Mouse (Mus musculus) layer of hippocampus, adult 18-20 months (tissue): ENCODE measurements at regions not wholly inside any gene's neighbourhood (a gene's known extent, or its start where the extent isn't known, plus 50 kb on each side); places are given as distances from the start of the nearest gene placed in this dataset.
A peak's percentile ranks its signal among the peaks of the same experiment; 100 is the strongest.

Experiments used
- DNase-seq, 2 experiments: peaks; one replicate each; pipeline ENCODE4 v3.0.0; 2022; ENCODE audit warnings: low spot score in 2 of 2

GRCm38 (mm10) chr4:95105424-95105823, 53.4 kb upstream of the Jun start:
- peak; percentile 74 to 75 for DNase-seq

GRCm38 (mm10) chr4:95105926-95106622, 54.1 kb upstream of the Jun start:
- no peak for DNase-seq

GRCm38 (mm10) chr4:95106881-95107665, 55.1 kb upstream of the Jun start:
- no peak for DNase-seq

GRCm38 (mm10) chr4:95108811-95109210, 56.8 kb upstream of the Jun start:
- no peak for DNase-seq

GRCm38 (mm10) chr4:95110828-95111227, 58.8 kb upstream of the Jun start:
- no peak for DNase-seq

- DNase-seq: no peak
Observed at GRCm38 (mm10) chr4:95117158-95117681, 65.2 kb upstream of the Jun start.

GRCm38 (mm10) chr4:95120876-95121275, 68.9 kb upstream of the Jun start:
- DNase-seq: peak in 1 of 2 experiments; percentile 67

GRCm38 (mm10) chr4:95125346-95125745, 73.3 kb upstream of the Jun start:
- DNase-seq: no peak

GRCm38 (mm10) chr4:95127970-95128369, 75.9 kb upstream of the Jun start:
- no peak for DNase-seq

- no peak for DNase-seq
Observed at GRCm38 (mm10) chr4:95133815-95134214, 81.8 kb upstream of the Jun start.

- DNase-seq: no peak
Observed at GRCm38 (mm10) chr4:95134611-95135010, 82.6 kb upstream of the Jun start.

GRCm38 (mm10) chr4:95137413-95138143, 85.6 kb upstream of the Jun start:
- peak in 1 of 2 experiments; percentile 57 for DNase-seq

GRCm38 (mm10) chr4:95138676-95139075, 86.7 kb upstream of the Jun start:
- no peak for DNase-seq

- DNase-seq: no peak
Observed at GRCm38 (mm10) chr4:95141253-95141652, 89.2 kb upstream of the Jun start.

- DNase-seq: no peak
Observed at GRCm38 (mm10) chr4:95143130-95143529, 91.1 kb upstream of the Jun start.

GRCm38 (mm10) chr4:95143668-95144067, 91.6 kb upstream of the Jun start:
- DNase-seq: no peak

GRCm38 (mm10) chr4:95144440-95144839, 92.4 kb upstream of the Jun start:
- DNase-seq: no peak

GRCm38 (mm10) chr4:95146268-95146667, 94.2 kb upstream of the Jun start:
- no peak for DNase-seq

GRCm38 (mm10) chr4:95148665-95149064, 96.6 kb upstream of the Jun start:
- DNase-seq: no peak

GRCm38 (mm10) chr4:95151678-95152077, 99.7 kb upstream of the Jun start:
- no peak for DNase-seq

GRCm38 (mm10) chr4:95152431-95153115, 100.6 kb upstream of the Jun start:
- no peak for DNase-seq
